Mouse (Mus musculus): Measurements from ENCODE around the gene Gse1.

Gene Gse1

DNA sequence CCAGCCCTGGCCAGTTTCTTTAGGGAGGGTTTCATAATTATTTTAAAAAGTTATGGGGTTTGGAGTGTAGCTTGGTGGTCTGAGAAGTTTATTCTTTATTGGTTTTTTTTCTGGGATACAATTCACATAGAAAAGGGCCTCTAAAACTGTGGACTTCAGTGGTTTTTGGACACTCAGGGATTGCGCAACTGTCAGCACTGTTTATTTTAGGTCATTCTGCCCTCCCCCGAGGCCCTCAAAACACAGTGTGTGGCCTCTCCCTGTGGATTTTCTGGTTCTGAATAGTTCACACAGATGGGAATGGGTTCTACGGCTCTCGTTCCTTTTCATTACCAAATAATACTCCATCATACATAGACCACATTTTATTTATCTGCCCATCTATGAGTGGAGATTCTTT is 15.0 kb downstream of the Gse1 start:
- no peak for DNase-seq (ENCODE audit: low read depth, low spot score)

DNA sequence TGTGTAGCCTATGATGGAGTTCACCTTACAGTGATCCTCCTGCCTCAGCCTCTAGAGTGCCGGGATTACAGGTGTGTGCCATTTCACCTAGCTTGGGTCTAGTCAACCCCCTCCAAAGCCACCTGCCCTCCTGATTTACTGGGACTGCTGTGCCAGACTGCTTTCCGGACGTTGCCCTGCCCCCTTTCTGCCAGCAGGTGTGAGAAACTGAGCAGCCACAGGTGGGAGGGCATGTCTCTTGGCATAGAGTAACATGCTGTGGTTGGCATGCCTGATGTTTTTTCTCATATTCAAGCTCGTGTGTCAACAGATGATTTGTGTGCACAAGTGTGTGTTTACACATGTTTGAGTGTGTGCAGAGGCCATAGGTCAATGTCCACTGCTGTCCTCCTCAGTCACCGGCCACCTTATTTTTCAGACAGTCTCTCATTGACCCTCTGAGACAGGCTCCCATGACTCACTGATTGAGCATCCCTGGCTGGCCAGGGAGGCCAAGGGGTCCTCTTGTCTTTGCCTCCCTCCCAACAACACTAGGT is 15.7 kb downstream of the Gse1 start:
- DNase-seq (ENCODE audit: low read depth, low spot score): no peak

DNA sequence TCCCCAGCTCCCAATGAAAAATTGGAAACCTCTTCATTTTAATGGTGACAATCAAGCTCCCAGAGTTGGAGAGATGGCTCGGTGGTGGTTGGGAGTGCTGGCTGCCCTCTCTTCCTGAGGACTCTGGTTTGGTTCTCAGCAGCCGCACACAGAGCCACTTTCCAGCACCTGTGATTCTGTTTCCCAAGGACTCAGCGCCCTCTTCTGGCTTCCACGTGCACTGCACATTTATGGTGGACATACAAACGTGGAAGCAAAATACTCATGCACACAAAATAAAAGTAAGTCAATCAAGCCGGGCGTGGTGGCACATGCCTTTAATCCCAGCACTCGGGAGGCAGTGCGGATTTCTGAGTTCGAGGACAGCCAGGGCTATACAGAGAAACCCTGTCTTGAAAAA is 16.3 kb downstream of the Gse1 start:
- no peak for DNase-seq (ENCODE audit: low read depth, low spot score)

DNA sequence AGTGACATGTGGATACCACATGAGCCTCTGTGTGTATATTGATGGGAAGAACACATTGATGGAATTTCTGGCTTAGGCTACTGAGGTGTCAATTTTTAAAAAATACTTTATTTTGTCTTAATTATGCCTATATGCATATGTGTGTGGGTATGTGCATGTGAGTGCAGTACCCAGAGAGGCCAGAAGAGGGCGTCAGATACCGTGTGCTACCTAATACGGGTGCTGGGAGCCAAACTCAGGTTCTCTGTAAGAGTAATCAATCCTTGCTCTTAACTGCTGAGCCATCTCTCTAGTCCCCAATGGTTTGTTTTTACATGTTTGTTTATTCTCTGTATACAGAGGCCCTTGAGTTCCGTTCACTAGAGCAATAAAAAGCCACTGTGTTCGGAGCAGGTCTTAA is 19.4 kb downstream of the Gse1 start:
- no peak for DNase-seq (ENCODE audit: low read depth, low spot score)

DNA sequence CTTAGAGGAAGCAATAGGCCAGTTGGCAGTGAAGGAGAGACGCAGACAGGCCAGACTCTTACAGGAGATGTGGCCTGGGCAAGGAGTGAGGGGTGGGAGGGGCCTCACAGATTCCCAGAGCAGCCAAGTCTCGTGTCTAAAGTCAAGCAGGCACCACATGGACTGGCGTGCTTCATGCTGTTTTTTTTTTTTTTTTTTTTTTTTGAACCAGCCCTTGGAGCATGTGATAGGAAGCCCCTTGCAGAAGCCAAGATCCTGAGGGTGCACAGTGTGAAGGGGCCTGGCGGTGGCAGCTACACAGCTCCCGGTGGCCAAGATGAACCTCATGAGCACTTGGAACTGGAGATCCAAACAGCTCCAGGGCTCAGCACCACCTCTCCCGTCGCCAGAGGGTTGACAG is 19.8 kb downstream of the Gse1 start:
- DNase-seq (ENCODE audit: low read depth, low spot score): no peak

DNA sequence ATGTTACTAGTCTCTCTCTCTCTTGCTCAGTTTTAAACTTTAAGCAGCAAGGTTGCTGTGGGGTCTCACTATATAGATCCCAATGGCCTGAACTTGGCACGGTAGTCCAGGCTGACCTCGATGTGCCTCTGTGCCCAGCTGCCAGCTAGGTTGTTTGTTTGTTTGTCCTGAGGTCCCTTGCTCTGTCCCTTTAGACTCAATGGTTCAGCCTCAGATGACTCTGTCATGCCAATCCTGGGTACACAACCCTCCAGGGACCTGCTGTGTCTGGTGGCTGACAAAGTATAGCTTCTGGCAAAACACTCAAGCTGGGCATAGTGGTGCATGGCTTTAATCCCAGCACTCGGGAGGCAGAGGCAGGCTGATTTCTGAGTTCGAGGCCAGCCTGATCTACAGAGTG is 20.2 kb downstream of the Gse1 start:
- DNase-seq (ENCODE audit: low read depth, low spot score): no peak

DNA sequence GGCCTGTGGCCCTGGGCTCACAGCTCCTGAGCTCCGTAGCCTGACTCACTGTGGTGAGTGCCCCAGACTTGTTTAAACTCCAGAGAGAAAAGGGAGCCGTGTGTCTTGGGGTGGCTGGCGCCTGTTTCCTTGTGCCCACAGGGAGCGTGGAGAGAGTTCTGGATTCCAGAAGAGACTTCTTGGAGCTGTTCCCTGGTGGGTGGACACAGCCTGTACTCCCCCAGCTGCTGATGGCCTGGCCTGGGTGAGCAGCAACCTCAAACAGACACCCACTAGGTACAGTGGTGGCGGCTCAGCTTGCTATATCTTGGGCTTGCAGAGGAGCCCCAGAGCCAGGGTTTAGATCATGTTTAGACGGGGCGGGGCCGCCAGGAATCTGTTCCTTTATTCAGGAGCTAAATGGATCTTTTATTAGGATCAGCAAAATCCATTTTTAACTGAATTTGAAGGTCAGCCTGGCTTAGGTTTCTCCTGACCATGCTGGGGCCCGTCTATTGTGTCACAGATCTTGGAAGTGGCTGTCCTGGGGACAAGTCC is 21.6 kb downstream of the Gse1 start:
- DNase-seq (ENCODE audit: low read depth, low spot score): no peak

DNA sequence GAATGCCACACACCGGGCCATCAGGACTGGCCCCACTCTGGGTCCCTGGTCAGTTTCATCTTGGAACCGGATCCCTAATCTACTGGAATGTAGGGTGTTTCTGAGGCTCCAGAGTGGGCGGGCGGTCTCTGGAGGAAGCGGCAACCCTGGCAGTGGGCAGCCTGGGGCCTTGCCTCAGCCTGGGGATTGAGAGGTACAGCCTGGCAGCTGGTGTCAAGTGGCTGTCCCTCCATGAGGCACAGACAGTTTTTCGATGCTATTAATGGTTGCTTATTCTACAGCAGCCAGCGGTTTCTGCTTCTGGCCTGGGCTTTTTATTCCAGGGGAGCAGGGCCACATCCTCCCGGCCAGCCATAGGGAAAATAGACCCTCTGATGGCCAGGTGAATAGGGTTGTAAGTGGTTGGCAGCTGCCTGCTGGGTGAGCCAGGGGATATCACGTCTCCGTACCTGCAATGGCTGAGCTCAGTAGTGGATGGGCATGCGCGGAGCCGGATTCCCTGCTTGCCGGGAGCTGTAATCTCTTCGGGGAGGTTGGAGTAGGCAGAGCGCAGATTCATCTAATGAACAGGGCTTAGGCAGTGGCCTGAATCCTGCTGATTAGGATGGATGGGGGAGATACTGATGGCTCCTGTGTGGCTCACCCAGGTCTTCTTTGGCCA is 22.6 kb downstream of the Gse1 start:
- DNase-seq (ENCODE audit: low read depth, low spot score): peak; percentile 79

DNA sequence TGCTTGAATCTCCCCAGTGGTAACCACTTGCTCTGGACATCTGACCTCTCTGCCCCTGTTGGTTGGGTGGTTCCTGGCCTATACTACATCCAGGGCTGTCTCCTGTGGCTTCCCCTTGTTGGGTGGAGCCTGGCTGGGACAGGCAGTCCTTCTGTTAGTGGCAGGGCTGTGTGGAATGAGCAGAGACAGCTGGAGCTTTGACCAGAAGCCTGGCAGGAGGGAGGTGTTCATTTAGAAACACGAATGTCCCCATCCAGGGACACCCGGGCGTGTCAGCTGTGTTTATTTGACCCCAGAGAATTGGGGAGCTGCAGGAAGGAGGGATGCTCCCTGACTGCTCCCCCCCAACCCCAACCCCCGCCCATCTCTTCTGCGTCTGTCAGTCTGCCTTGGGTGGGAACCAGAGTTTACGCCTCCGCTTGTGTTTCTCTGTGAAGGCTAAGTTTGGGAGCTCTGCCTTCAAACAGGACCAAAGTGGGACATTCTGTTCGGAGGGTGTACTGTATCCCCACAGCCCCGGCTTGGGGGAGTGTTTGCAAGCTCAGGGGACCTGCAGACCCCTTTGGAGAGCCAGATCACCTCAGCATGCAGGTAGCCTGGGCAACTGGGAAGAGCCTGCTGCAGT is 23.3 kb downstream of the Gse1 start:
- DNase-seq (ENCODE audit: low read depth, low spot score): no peak

DNA sequence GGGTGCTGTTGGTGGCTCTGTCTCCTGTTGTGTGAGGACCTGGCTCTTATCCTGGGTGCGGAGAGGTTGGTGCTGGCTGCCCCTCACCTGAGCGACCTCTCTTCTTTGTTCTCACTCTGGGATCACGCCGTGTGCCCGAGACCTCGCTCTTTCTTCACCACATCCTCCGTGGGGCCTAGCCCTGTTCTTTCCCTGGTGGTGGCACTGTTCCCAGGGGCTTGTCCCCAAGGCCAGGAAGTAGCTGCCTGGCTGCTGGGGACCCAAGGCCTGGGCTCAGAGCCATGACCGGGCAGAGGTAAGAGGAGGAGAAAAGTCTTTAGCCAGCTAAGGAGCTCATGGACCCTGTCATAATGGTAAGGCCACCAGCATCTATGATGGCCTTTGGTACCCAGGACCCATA is 25.4 kb downstream of the Gse1 start:
- no peak for DNase-seq (ENCODE audit: low read depth, low spot score)

DNA sequence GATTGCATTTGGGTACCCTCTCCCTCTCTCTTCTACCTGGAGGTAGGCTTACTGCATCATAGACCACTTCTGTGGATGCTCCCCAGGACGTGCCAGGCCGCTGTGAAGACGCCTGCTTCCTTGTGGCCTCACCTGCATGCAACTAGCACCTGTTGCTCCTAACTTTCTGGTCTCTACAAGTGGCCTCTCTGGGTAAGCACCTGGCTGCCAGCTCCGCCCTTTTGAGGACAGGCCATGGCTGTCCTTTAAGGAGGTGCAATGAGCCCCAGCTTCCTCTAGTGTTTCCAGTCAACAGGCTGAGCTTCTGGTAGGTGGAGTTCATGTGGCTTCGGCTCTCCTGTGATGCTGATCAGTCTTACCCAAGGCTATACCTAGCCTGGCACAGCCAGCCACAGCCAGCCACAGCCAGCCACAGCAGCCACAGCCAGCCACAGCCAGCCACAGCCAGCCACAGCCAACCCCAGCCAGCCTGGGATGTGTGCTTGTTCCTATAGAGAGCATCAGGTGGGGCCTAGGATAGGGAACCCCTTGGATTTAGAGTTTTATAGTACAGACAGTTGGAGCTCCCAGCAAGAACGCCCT is 27.2 kb downstream of the Gse1 start:
- no peak for DNase-seq (ENCODE audit: low read depth, low spot score)

DNA sequence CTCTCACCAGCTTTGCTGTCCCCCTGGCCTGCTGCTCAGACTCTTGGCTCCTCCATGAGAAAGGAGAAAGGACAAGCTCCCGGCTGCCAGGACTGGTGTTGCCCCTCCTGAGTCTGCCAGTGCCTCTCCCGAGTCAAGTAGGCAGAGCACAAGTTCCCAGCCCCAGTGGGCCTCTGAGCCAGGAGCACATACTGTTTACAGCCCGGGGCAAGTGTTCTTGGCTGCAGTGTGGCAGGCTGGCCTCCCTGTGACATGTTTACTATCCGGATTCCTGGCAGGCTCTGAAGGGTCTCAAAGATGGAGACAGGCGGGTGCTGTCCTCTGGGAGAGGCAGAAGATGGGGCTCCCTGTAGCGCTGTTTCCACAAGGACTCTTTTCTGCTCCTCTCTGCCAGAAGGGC is 28.7 kb downstream of the Gse1 start:
- no peak for DNase-seq (ENCODE audit: low read depth, low spot score)

DNA sequence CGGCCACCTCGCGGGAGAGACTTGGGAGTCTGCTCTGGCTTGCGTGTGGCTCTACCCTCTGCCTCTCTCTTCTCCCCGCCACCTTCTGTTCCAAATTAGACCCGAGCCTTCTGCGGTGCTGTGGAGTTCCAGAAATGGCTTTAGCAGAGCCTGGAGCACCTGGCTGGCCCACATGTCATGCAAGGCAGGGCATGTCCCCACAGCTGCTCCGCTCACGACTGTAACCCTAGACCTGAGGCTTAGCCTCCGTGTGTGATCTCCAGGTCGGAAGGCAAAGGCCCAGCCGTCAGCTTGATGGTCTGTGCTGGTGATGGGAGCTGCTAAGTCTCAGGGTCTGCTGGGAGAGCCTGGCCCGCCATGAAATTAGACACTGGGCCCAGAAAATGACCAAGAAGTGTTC is 30.9 kb downstream of the Gse1 start:
- no peak for DNase-seq (ENCODE audit: low read depth, low spot score)

DNA sequence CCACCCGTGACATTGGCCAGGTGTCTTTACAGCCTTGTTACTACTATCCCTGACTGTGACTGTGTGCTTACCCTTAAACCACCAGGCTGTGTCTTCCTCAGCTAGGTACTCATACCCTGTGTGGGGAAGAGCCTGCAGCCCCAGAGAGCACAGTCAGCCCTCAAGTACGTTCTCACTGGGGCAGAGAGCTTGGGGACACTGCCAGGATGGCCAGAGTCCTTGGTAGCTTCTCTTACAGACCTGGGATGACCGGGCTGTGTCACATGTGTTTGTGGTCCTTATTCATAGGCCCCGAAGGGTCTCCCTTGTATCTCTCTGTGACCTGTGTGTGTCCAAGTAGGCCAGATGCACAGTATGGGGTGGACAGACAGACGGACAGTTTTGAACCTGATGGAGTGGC is 32.4 kb downstream of the Gse1 start:
- DNase-seq (ENCODE audit: low read depth, low spot score): no peak

DNA sequence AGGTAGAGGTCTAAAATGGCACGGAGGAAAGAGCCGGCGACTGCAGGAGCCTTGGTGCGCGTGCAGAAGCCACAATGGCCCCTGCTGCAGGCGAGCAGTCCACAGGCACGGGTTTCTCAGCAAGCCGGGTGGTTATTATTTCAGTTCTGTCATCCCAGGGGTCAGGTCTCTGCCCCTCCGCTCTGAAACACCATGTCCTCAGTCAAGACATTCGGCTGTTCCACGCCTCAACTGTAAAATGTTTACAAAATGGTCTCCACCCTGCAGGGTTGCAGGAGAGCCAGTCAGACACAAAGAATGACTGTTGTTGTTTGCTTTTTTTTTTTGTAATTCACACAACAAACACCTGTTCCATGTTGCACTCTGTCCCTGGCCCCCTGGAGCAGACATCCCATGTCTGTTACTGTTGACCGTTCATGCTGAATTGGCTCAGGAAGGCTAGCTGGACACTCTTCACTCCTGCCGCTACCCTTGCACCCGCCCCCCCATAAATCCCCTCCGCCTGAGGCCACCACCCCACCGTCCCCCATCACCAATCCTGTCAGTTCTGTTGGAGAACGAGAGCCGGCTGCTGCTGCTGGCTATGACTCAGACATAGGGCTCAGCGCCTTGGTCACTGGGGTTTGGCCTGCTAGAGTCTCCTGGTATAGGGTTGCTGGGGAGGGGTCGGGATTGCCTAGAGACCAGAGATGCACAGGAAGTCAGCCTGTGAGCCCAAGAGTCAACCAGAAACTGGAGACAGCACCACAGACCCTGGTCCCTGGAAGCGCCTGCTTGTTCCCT is 33.3 kb downstream of the Gse1 start:
- no peak for DNase-seq (ENCODE audit: low read depth, low spot score)

DNA sequence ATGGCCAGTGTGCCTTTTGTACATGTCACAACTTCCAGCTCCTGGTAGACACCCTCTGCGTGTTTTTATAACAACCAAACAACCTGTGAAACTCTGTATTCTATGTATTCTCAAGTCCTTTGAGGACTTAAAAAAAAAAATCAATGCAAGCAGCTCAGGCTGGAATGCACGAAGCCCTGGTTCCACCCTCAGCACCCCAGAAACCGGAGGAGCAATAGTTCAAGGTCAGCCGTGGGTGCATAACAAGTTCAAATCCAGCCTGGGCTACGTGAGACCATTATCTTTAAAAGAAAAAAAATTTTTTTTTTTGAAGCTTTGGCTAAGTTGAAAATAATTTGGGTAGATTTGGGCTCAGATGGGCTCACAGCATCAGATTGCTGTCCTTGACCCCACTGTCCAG is 35.6 kb downstream of the Gse1 start:
- DNase-seq (ENCODE audit: low read depth, low spot score): no peak

DNA sequence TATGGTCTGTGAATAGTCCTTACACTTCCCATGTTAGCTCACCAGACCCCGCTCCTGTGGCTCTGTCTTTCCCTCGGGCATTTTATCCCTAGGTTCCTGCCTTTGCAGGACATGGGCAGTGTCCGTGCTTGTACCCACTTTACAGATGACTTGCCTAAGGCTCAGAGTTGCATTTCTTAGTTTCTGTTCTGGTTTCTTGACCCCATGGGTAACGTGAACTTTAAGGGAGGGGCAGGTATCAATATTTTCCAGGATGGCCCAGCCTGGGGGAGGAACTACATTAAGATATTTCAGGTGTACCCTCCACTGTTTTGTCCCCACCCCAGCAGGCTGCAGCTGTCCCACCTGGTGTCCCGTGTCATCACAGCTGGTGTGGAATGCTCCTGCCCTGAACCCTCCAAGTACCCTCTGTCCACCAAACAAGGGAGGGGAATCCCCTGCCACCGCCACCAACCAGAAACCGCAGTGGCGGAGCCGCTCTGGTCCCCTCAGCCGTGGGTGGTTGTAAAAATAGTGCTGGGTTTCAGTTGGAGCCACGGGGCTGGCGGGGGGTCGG is 36.2 kb downstream of the Gse1 start:
- DNase-seq (ENCODE audit: low read depth, low spot score): no peak

DNA sequence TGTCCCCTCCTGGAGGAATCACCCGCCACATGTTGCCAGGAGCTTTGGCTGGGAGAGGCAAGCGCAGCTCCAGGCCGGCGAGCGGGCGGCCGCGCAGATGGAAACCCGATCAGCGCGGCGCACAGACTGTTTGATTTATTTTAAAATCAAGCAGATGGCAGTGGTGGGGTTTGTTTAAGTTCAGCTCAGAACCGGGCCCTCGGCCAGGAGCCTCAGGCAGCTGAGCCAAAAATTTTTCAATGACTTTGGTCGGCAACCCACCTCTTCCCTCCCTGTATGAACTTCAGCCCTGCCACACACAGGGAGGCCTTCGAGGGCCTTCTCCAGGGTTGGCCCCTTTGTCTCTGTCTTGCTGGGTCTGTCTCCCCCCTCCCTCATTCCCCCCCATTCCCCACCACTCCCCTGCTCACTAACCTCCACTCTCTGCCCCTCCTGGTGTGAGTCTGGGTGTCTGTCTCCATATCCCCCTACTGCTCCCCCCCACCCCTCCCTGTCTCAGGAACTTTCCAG is 36.7 kb downstream of the Gse1 start:
- DNase-seq (ENCODE audit: low read depth, low spot score): no peak

DNA sequence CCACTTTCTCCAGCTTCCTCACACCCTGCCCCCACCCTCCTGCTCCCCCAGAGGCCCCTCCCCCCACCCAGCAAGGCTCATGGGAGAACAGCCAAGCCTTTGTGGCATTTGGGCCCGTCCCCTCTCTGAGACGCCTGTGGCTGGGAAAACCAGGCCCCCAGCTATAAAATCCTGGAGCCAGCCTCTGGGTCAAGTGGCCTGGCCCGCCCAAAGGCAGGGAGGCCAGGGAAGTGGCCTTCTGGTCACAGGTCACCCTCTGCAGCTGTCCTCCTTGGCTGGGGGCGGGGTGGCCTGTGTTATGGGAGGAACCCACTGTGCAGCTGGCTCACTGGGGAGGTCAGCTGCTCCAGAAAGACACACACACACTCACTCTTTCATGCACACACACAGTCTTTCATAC is 37.2 kb downstream of the Gse1 start:
- no peak for DNase-seq (ENCODE audit: low read depth, low spot score)

DNA sequence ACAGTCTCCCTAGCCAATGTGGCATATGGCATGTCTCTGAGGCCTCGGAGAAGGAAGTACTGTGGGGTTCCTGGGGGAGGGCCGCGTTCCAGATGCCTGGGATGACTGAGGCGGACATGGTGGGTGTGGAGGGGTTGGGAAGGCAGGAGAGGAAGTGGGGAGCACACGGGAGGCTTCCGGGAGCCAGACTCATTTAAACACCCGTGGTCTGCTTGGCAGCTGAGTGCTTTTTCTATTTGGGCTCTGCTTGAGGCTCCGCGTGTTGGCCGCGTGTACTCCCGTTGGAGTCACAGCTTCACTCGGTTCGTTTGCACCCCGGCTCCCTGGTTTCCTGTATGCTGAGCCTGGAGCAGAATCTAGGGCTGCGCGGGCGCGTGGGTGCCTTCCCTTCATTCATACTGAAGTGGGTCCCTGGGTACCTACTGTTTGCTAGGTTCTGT is 40.3 kb downstream of the Gse1 start:
- DNase-seq (ENCODE audit: low read depth, low spot score): no peak

DNA sequence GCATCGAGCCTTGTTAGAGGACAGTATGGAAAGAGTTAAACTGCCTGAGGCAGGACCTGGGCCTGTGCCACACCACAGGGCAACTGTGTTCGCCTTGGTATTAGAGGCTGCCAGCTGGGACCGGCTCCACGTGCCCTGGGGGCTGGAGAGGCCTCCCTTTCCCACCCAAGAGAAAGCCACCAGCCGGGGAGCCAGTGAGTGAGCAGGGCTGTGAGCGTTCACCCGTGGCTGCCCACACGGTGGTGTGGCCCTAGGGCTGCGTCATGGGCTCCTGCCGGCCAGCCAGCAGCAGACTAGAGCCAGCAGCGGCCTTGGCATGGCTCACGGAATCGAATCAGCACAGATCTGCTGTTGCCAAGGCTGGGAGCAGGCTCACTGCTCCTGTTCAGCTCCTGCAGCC is 42.2 kb downstream of the Gse1 start:
- DNase-seq (ENCODE audit: low read depth, low spot score): no peak

DNA sequence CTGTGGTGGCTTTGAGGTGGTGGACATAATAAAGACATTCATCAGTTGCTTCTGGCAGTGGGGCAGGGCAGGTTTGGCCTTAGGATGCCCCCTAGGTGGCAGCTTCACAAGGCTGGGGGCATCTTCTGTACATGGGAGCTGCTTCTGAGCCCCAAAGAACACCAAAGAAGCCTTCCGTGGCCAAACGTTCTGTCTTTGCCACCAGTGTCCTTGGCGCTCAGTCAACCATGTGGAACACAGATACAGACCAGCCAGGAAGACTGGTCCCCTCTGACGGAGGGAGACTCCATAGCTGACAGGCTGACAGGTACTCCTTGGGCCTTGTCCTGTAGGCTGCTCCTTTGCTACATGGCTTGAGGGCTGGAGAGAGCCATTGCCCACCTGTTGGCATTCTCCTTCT is 45.2 kb downstream of the Gse1 start:
- no peak for DNase-seq (ENCODE audit: low read depth, low spot score)

Data from retina, adult 2 months (tissue).